Mouse (Mus musculus) frontal cortex, postnatal 14 days (tissue): ENCODE data around the gene Gm525.
"Not testable (repeated sequence)": the region's sequence is repeated elsewhere in the genome, so short reads cannot be mapped to it uniquely, and the experiment has no call there.

ENCODE experiments used
- DNase-seq, 2 experiments: peaks; one replicate each; pipeline ENCODE4 v3.0.0; 2022; ENCODE audit warnings: low spot score in 2 of 2

The Gm525 gene

DNA sequence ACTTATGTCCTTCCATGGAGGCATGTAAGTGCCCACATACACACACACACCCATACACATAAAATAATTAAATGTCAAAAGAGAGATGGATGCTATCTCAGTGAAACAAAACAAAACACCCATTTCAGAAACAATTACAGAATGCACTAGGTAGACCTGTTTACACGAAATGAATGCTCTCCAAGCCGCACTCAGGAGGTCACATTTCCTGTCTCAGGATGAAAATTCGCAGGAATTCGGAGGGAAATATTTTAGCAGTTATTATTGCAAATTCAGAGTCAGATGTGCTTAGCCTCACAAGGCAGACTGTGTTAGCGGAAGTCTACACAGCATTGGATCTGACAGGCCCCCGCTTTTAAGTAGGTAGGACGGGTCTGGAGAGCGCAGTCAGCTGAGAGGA, at the start of gene Gm525:
TSS of gene Gm525 (plus strand) at position 301 of the 400 bp plus-strand sequence.
- no peak for DNase-seq

DNA sequence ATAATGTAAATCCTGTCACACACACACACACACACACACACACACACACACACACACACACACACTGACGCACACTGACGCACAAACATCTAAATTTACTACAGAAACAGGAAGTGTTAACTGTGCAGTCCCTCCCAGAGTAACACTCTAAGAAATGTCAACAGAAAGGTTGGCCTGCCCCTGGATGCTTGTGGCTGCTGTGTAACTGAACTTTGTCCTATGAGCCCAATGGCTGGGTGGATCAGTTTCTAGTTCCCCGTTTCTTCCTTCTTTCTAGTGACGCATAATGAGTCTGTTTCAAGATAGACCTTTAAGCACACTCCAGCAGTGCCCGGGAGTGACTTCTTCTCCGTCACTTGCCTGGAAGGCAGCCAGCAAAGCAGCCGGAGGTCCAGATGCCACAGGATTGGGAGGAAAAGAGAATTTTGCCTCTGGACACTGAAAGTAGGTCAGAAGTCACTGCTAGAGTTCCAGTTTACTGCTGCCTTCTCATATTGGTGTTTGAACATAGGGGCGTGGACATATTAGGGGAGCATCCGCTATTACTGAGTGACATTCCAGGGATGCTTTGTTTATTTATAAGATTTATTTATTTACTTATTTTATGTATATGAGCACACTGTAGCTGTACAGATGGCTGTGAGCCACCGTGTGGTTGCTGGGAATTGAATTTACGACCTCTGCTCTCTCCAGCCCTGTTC, 49.3 kb upstream of the Gm525 start:
- peak; percentile 20 to 29 for DNase-seq

DNA sequence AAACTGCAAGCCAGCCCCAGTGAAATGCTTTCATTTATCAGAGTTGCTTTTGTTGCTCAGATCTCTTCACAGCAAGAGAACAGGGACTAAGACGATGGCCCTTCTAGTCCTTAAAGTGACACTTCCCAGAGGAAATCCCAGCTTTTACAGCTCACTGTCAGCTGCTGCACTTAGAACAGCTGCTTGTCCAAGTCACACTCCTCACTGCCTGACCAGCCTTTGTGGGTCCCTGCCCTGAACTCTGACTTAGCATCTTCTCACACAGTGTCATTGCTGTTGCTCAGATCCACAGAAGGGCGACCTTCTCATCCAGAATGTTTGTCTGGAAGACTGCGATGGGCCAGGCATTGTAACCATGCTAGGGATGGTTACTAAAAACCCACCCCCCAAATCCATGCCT, 48.0 kb upstream of the Gm525 start:
- no peak for DNase-seq

DNA sequence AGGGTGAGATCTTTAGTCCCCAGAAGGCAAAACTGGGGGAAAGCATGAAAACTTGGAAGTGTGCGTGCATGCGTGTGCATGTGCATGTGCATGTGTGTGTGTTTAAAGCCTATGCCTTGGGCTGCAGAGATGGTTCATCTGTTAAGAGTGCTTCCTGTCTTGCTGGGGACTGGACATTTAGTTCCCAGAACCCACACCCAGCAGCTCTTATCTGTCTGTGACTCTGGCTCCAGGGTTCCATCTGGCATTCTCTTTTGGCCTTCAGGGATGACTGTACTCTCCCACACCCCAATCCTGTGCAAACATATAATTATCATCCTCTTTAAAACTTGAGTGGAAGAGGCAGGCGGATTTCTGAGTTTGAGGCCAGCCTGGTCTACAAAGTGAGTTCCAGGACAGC, 47.5 kb upstream of the Gm525 start:
- no peak for DNase-seq

DNA sequence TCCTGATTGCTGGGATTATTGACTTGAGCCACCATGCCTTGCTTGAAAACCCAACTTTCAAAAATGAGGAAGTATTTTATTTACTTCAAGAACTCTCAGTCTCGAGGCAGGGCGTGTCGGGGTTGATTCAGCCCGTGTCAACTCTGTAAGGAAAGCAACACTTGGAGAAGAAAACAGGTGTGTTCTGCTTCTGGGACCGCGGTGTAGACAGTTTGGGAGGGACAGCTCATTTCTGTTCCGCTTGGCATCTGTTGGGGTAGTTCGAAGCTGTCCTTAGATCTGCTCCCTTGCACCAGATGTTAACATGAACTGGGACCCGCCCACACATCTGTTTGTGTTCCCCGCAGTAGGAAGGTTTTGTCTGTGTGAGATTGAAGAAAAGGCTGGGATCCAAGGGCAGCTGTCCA, 45.7 kb upstream of the Gm525 start:
- no peak for DNase-seq

DNA sequence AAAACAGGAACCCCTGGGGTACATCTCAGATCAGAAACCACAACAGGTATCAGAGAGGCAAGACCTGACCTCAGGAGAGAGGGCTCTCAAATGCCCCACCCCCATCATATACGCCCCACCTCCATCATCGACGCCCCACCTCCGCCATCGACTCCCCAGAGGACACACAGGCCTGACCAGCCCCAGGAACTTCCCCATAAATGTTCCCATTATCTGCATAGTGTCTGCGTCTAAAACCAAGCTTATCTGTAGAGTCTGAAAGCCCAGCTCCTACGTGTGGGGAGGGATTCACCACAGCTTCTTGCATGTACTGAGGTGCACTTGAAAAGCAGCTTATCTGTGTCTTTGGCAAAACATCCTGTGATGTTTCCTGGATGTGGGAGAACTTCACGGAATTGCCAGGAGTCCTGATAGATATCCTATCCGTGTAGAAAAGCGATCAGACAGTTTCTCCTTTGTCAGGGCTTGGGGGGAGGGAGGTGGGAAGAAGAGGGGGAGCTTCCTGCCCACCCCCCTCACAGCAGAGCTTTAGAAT, 44.7 kb upstream of the Gm525 start:
- no peak for DNase-seq

DNA sequence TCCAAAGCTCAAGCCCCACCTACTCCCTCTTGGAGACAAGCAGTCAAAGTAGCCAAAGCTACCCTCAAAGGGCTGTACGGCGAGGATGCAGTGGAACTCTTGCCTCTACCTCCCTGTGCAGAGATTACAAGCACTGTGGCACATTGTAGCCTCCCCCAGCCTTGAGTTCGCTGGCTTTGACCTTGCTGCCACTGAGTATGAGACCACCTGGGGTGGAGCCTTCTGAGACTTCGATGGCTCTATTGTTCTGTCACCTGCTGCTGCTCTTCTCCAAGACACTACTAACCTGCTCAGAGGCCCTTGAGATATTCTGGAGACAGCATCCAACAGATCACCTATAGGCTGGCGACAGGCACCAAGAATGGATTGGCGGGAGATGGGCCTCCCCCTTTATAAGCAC, 43.1 kb upstream of the Gm525 start:
- DNase-seq, result no peak

DNA sequence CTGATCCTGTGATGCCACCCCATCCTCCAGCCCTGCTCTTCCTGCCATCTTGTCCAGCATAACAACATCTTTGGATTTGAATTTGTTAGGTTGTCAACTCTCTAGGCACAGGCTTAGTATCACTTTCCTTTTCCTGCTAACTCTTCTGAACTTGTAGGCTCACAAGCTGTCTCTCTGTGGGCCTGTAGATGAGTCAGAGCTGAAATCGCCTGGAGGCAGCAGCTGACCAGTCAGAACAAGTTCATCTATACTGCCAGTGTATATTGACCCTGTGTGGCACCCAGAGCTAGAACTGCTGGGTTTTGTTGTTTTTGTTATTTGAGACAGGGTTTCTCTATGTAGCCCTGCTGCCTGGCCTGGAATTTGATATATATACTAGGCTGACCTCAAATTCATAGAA, 42.5 kb upstream of the Gm525 start:
- no peak for DNase-seq

DNA sequence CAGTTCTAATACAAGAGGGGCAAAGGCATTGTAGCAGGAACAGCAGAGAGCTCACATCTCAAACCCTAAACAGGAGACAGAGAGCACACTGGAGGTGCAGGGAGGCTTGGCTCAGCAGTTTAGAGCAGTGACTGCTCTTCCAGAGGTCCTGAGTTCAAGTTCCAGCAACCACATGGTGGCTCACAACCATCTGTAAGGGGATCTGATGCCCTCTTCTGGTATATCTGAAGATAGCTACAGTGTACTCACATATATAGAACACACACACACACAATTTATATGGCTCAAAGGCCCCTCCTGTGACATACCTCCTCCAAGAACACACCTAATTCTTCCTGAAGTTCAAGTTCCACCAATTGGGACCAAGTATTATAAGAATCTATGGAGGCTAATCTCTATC, 39.0 kb upstream of the Gm525 start:
- no peak for DNase-seq

DNA sequence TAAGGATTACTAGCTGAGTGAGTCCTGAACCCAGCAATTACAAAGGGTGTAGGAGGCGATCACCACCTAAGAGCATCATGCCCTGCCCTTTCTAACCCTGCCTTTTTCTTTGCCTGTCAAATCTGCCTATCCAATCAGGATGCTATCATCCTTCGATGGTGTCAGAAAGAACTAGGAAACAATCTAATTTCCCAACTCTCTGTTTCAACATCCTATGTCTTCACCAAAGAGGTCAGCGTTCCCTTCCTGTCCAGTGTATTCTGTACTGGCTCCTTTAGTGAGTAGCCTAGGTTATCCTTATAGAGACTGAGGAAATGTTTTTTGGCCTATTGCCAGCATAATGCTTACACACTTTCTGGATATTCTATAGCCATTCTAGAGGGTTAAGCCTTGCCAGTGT, 38.1 kb upstream of the Gm525 start:
- no peak for DNase-seq

DNA sequence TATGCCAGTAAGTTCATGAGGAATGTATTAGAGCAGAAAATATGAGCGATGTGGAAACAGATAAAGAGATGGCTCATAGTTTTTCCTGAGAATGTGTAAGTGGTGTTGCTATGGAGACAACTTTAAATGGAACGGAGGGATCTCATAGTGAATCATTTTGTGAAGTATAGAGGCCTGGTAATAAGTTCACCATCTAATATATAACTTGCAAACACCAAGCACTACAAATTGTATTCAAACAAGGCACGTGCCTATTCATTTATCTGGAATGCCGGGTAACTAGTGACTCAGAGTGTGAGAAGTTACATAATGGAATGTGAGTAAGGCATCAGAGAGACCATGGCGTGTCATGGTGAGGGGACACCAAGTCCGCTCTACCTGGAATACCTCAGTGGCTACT, 35.1 kb upstream of the Gm525 start:
- no peak for DNase-seq

DNA sequence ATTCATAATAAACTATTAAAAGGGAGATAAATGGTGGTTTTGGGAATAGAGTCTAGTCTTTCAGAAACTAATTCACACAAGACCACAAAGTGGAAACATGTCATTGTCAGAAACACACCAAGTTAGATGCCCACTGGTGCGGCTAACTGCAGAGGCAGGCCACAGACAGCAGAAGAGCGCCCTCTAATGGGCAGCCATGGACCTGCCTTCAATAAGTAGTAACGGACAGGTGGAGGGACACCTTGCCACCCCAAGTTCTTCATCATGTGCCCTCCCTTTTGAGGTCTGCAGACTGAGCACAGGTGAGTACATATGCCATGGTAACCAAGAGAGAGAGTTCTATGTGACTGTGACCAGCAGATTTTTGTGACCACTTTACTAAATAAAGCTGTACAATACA, 34.3 kb upstream of the Gm525 start:
- DNase-seq, result peak in 1 of 2 experiments; percentile 40

DNA sequence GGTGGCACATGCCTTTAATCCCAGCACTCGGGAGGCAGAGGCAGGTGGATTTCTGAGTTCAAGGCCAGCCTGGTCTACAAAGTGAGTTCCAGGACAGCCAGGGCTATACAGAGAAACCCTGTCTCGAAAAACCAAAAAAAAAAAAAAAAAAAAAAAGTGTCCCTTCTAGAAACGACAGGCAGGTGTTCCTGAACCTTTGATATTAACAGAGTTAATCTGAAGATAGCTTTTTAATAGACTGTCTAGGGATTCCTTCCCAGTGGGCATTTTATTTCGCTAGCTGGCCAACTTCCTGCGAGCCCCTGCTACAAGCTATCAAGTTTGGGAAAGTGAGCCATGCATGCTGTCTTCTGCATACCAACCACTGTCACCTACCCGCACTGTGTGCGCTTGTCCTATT, 32.6 kb upstream of the Gm525 start:
- DNase-seq, result not testable (repeated sequence)

DNA sequence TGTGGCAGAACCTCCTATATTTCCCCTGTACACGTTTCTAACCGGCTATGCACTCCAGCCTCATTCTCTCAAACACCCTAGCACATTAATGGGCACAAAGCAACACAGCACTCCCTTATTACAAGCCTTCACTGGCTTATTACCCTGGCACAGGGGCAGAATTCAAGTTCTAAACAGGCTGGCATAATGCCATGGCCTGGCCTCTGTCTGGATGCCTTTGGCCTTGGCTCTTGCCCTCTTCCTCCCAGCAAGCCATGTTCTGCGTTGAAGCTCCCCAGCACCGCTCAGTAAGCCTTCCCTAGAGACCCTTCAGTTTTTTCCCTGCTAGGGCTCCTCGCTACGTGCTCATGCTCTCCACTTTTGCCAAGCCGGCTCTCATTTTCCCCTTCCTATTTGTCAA, 30.6 kb upstream of the Gm525 start:
- DNase-seq, result no peak

DNA sequence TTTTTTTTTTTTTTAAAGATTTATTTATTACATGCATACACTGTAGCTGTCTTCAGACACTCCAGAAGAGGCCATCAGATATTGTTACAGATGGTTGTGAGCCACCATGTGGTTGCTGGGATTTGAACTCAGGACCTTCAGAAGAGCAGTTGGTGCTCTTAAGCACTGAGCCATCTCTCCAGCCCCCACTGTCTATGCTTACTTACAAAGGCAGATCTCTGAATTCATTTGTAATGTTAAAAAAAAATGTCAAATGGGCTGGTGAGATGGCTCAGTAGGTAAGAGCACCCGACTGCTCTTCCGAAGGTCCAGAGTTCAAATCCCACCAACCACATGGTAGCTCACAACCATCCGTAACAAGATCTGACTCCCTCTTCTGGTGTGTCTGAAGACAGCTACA, 28.1 kb upstream of the Gm525 start:
- not testable (repeated sequence) for DNase-seq

DNA sequence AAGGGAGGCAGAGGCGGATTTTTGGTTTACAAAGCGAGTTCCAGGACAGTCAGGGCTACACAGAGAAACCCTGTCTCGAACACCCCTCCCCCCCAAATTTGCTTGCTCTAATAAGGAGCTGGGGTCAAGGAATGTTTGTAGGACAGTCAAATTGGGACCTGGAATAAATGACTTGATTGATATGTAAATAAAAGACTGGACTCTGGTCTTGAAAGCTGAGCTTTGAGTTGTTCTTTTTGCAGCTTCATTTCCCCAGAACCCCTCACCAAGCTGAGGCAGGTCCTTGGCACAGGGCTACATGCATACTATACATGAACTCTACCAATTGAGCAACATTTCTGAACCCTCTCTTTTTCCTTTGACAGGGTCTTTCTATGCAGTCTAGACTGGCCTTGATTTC, 27.6 kb upstream of the Gm525 start:
- DNase-seq, result no peak

DNA sequence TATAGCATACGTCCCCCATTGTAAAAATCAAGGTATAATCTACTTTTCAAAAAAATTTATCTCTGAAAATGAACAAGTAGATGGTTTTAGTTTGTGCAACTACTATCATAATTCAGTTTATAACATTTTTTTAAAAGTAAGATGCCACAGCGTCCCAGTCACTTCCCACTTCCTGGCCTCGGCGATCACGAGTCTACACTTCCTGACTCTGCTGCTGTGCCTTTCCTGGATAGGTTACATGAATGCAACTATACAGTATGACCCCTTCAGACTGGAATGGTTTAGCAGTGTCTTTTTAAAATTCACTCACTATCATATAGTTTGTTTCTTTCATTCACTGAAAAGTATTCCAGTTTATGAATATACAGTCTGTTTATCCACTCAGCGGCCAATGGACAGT, 21.9 kb upstream of the Gm525 start:
- no peak for DNase-seq

DNA sequence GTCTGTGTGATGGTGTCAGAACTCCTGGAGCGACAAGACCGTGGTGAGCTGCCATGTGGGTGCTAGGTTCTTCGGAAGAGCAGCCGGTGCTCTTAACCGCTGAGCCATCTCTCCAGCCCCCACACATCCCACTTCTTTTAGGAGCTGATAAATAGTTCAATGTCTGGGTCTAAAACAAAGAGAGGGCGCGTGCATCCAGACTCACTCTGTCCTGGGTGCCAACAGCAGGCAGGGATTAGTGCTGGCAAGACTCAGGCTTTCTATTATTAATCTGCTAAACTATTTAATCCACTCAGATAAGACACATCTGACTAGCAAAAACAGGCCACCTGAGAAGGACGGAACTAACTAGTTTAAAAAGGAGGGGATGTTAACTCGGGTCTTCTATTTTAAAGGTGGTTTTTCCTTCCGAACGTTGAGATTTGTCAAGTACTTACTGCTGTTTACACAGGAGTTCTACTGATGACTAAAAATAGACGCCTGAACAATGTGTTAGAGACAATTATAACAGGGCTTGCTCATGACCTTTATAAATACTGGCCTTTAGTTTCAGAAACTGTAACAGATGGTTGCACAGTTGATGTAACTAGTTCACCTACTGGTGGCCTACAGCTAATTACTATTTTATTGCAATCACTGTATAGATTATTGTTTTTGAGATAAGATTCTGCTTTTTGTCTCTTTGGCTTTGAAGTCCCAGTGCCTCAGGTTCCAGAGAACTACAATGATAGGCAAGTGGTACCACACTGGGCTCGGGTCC, 17.5 kb upstream of the Gm525 start:
- no peak for DNase-seq

DNA sequence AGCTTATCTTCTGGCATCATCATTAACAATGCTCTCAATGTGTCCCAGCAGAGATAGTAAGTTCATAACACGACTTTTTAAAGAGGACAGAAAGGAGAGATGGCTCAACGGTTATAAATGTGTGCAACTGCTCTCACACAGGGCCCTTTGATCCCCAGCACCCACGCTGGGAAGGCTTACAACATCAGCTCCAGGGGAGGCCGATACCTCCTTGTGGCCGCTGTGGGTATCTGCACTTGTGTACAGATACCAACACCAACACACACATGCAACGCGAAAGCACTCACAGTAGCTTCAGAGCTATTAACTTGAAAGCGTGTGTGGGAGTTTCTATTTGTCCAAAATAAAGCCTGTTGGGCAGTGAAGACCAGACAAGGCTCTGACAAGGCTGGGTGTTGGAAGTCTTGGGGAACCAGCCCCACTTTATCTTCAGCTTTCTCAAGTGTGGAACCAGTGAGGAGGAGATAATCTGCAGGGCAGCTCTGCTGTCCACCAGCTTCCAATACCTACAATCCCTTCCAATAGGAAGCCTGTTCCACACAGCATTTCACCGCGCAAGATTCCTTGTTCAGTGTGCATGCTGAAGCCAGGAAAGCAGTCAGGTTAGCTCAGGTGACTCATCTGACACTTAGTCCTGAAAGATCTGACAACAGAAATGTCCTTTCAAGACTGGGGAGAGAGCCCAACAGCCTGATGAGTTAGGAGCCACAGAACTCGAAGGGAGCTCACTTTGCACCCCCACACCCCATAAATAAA, 14.9 kb upstream of the Gm525 start:
- DNase-seq, result no peak

DNA sequence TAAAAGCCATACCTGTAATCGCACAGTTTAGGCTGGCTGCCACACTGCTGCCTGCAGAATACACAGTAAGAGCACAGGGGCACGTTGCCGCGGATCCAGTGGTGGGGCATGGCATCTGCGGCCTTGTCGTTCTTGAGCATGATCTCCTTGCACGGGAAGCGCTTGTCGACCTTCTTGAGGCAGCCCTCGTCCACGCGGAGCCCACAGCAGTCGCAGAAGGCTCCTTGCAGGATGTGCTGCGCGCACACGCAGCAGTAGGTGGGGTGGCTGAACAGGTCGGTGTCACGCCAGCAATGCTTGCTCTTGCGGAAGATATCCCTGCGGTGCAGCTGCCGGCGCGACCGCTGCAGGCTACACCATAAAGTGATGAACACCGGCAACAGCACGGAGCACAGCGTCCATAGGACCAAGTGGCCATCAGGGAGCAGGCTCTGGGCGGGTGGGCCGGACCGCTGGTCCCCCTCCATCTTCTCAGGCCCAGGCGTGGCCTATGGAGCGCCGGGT, 13.7 kb upstream of the Gm525 start:
- DNase-seq, result peak in 1 of 2 experiments; percentile 25

DNA sequence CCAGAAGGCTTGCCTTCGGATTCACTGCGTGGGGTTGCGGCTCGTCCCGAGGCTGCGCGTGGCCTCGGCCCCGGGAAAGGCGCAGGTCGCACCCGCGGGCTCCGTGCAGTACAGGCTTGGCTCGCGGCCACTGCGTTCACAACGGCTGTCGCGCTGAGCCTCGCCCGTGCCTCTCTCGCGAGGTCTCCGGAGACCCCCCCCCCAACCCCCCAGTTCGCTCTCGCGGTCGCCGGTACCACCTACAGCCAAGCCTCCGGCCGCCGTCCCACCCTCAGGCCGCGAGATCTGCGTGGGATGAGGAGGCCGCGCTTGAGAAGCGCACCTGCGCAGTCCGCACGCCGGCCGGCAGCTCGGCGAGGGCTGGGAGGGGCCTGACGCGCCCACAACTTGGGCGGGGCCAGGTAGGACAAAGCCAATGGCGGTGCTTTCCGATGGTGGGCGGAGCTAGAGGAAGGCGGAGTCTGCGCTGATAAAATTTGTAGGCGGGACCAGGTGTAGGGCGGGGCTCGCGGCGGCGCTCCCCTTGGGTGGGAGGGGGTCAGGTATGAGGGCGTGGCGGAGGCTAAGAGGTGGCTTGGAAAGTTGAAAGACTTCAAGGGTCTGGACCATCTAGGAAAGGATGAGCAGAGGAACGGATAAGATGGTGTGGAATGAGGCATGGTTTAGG, 13.1 kb upstream of the Gm525 start:
- DNase-seq, result peak; percentile 86 to 90

DNA sequence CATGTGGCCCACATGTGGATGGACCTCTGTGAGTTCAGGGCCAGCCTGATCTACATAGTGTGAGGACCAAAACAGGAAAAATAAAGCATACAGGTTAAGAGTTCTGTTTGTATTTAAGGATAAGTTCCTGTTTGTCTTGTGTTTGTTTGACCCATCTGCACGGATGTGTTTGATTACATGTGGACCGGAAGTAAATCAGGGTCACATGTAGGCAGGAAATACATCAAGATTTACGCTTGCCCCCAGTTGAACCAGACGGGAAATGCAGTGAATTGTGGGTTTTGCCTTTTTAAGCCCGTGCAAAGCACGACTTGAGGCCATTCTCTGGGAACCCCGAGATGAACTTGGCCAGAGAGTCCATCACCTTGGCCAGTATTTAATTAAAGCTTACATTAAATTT, 12.3 kb upstream of the Gm525 start:
- no peak for DNase-seq
